ENCODE assay signal across 9 mouse cellular contexts in the genomic region with DNA sequence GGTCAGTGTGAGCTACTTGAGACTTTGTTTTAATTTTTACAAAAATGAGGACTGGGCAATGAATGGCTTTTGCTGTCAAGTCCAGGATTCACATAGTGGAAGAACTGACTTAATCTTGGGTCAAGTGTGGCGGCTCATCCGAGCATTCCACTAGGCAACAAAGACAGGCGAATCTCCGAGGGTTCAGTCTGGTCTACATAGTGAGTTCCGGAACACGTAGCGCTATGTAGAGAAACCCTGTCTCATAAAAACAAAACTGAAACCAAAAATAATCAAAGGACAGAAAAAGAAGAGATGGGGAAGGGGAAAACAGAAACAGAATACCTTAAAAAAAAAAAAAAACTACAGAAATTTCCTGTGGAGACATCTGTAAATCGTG. TPM values are rescaled to one million over a fixed set of nuclear protein-coding genes. Genes with fewer than 3 reads are reported as not detected.
DNase-seq lines count a peak whose midpoint lies in the region; ATAC-seq and TF ChIP-seq lines count a peak whose summit lies in the region.
"Had no signal": no experiment of that assay in that cellular context is flagged by ENCODE, and none has a peak within 500 bp of the region (broad histone marks: within the 10 kb centered on the region; RNA-seq: fewer than 3 reads in every experiment).

No protein-coding gene starts in this region.

- WGBS in forebrain, embryonic 10.5 days, result 58% methylated on average over 8 of the region's 8 CpGs
- 54% methylated on average over 8 of the region's 8 CpGs for WGBS in limb, embryonic 14.5 days

- peak overlapping the region; percentile 61 for H3K4me2 ChIP-seq in limb, embryonic 14.5 days (replicated peaks; ENCODE audit: low read depth, low read length, severe bottlenecking)

- DNase-seq in 3134 (ENCODE audit: extremely low read depth, insufficient read length, low spot score), result peak; percentile 31
- DNase-seq in forebrain, embryonic 10.5 days (ENCODE audit: extremely low spot score, low spot score), result no peak
- DNase-seq in limb, embryonic 14.5 days (ENCODE audit: low spot score), result no peak
- peak; percentile 53 for DNase-seq in thymus, postnatal 0 days (ENCODE audit: low spot score)
- no peak for DNase-seq in urinary bladder, postnatal 36 days (ENCODE audit: low spot score in 2 of 2)
- DNase-seq in left cerebral cortex, postnatal 10 days (ENCODE audit: extremely low spot score in 1 of 2, low spot score in 2 of 2), result no peak

- H3K36me3 ChIP-seq in erythroblast, embryonic 14.5 days (ENCODE audit: control insufficient read depth), result no peaks in the 10 kb centered on the region
- no peaks in the 10 kb centered on the region for H3K36me3 ChIP-seq in forebrain, embryonic 10.5 days (replicated peaks)
- no peaks in the 10 kb centered on the region for H3K36me3 ChIP-seq in limb, embryonic 14.5 days (ENCODE audit: control insufficient read depth, insufficient read depth, low read length)

- H3K9ac ChIP-seq in limb, embryonic 14.5 days (ENCODE audit: low read depth, low read length, severe bottlenecking), result no peak overlapping the region

- no peaks in the 10 kb centered on the region for H3K9me3 ChIP-seq in erythroblast, embryonic 14.5 days (ENCODE audit: control insufficient read depth, low read length)
- H3K9me3 ChIP-seq in forebrain, embryonic 10.5 days, result no peaks in the 10 kb centered on the region
- no peaks in the 10 kb centered on the region for H3K9me3 ChIP-seq in limb, embryonic 14.5 days (ENCODE audit: control insufficient read depth, low read length)

- no peak for ATAC-seq in erythroblast, adult 5-6 weeks (replicated peaks; ENCODE audit: low FRiP score, poor library complexity, severe bottlenecking)
- no peak for ATAC-seq in limb, embryonic 14.5 days (ENCODE audit: low FRiP score, low read depth)

- H3K27me3 ChIP-seq in erythroblast, embryonic 14.5 days (ENCODE audit: control insufficient read depth), result peaks cover 15% of the 10 kb centered on the region
- H3K27me3 ChIP-seq in forebrain, embryonic 10.5 days (ENCODE audit: poor library complexity, severe bottlenecking), result peaks cover 37% of the 10 kb centered on the region
- peaks cover 4% of the 10 kb centered on the region; the same call in 1 of the 2 replicates for H3K27me3 ChIP-seq in limb, embryonic 14.5 days (ENCODE audit: control insufficient read depth, insufficient read depth, low read length)

- H3K4me1 ChIP-seq in erythroblast, embryonic 14.5 days (ENCODE audit: control insufficient read depth), result peaks cover 21% of the 10 kb centered on the region
- peaks cover 4% of the 10 kb centered on the region; the same call in 1 of the 2 replicates for H3K4me1 ChIP-seq in forebrain, embryonic 10.5 days
- no peaks in the 10 kb centered on the region for H3K4me1 ChIP-seq in limb, embryonic 14.5 days (ENCODE audit: control insufficient read depth, insufficient read depth, low read length)

- no peak overlapping the region for H3K27ac ChIP-seq in forebrain, embryonic 10.5 days
- H3K27ac ChIP-seq in limb, embryonic 14.5 days (replicated peaks; ENCODE audit: low read depth, low read length), result no peak overlapping the region

- H3K4me3 ChIP-seq in erythroblast, embryonic 14.5 days (replicated peaks), result peak overlapping the region; percentile 82
- H3K4me3 ChIP-seq in forebrain, embryonic 10.5 days, result peak overlapping the region; percentile 85; the same call in 1 of the 2 replicates
- H3K4me3 ChIP-seq in limb, embryonic 14.5 days (replicated peaks; ENCODE audit: low read length), result peak overlapping the region; percentile 82

- TF ChIP-seq POLR2A in limb, embryonic 14.5 days (IDR thresholded peaks at IDR 0.05; ENCODE audit: borderline replicate concordance, extremely low read depth, insufficient read depth, insufficient read length), result no peak

- intact Hi-C loops in left cerebral cortex, postnatal 10 days (cut with DNase I), result loop anchor here (10.0 kb wide), 1 partner anchor 922 kb away; no protein-coding TSS in a partner anchor

RNA-seq across cellular contexts. Expression of gene Tmem192, which starts 0.6 kb away (rescaled TPM):
- 0.40 and 0.56 TPM in 2 replicates for polyA plus RNA-seq in erythroblast, embryonic 14.5 days (2012)
- total RNA-seq in erythroblast, adult 5-6 weeks (2015; ENCODE audit: low replicate concordance), result 10.9 and 14.6 TPM in 2 replicates
- 0.56 and 1.7 TPM in 2 replicates for total RNA-seq in erythroblast, adult 5-6 weeks (2017; ENCODE audit: low replicate concordance)
- polyA plus RNA-seq in forebrain, embryonic 10.5 days (2016; fragmentation: Nextera tagmentation; extraction: Ambion mirVana), result 18.0 and 19.7 TPM in 2 replicates
- polyA plus RNA-seq in limb, embryonic 14.5 days (2012; rRNA removed), result 14.2 and 17.1 TPM in 2 replicates
- polyA plus RNA-seq in limb, embryonic 14.5 days (2014; fragmentation: Nextera tagmentation; extraction: Ambion mirVana), result 27.9 and 30.8 TPM in 2 replicates
- 49.7 and 54.5 TPM in 2 replicates for polyA plus RNA-seq in thymus, postnatal 0 days (2015; fragmentation: Nextera tagmentation; extraction: Ambion mirVana)
- total RNA-seq in left cerebral cortex, postnatal 10 days (2021), result 10 to 100 TPM; 14.7 to 15.0 TPM

RNA-seq across cellular contexts. Expression of gene Trim75, which starts 41.2 kb away (rescaled TPM):
- not detected in 2 replicates for polyA plus RNA-seq in erythroblast, embryonic 14.5 days (2012)
- not detected in 2 replicates for total RNA-seq in erythroblast, adult 5-6 weeks (2015; ENCODE audit: low replicate concordance)
- total RNA-seq in erythroblast, adult 5-6 weeks (2017; ENCODE audit: low replicate concordance), result not detected in 2 replicates
- not detected in 2 replicates for polyA plus RNA-seq in forebrain, embryonic 10.5 days (2016; fragmentation: Nextera tagmentation; extraction: Ambion mirVana)
- polyA plus RNA-seq in limb, embryonic 14.5 days (2012; rRNA removed), result 0.05 TPM in 1 of 2 replicates, not detected in the other
- polyA plus RNA-seq in limb, embryonic 14.5 days (2014; fragmentation: Nextera tagmentation; extraction: Ambion mirVana), result 0.12 TPM in 1 of 2 replicates, not detected in the other
- not detected in 2 replicates for polyA plus RNA-seq in thymus, postnatal 0 days (2015; fragmentation: Nextera tagmentation; extraction: Ambion mirVana)
- not detected for total RNA-seq in left cerebral cortex, postnatal 10 days (2021)
- polyA plus RNA-seq: limb, embryonic 11.5 days had no signal

Comparison
In these comparisons a context has a peak if more than half of its experiments do, and no peak if none do; other contexts are left out.
1. DNase-seq: peak in 3134 (single experiment) and thymus, postnatal 0 days (single experiment); none in forebrain, embryonic 10.5 days (single experiment), limb, embryonic 14.5 days (single experiment), urinary bladder, postnatal 36 days (0 of 2) and left cerebral cortex, postnatal 10 days (0 of 2).
2. Peak in every context shown above with its lines, with median percentiles within 50 percentile points of each other: H3K4me3 ChIP-seq.